Mouse (Mus musculus): ENCODE data around the gene Olfr47.
A peak's percentile ranks its signal among the peaks of the same experiment; 100 is the strongest.
"Not testable (repeated sequence)": the region's sequence is repeated elsewhere in the genome, so short reads cannot be mapped to it uniquely, and the experiment has no call there.

Olfr47 gene

GRCm38 (mm10) chr6:43231255-43231654, at the start of gene Olfr47:
Gene Olfr47, plus strand, starts transcription at chr6:43231529.
- DNase-seq (ENCODE audit: low read depth), result not testable (repeated sequence)

GRCm38 (mm10) chr6:43190986-43191385, 40.3 kb upstream of the Olfr47 start:
- DNase-seq (ENCODE audit: low read depth), result no peak

- no peak for DNase-seq (ENCODE audit: low read depth)
These were observed 34.5 kb upstream of the Olfr47 start, which contains the start of gene Olfr435 for GRCm38 (mm10) chr6:43196781-43197180. Gene Olfr435, plus strand, starts transcription at chr6:43197146.

GRCm38 (mm10) chr6:43198094-43198493, 33.2 kb upstream of the Olfr47 start:
- no peak for DNase-seq (ENCODE audit: low read depth)

GRCm38 (mm10) chr6:43202786-43203185, 28.5 kb upstream of the Olfr47 start:
- DNase-seq (ENCODE audit: low read depth), result no peak

- no peak for DNase-seq (ENCODE audit: low read depth)
These were observed 26.0 kb upstream of the Olfr47 start for GRCm38 (mm10) chr6:43205355-43205754.

GRCm38 (mm10) chr6:43212873-43213272, 18.5 kb upstream of the Olfr47 start, which contains the start of gene Olfr434:
Gene Olfr434, plus strand, starts transcription at chr6:43213021.
- not testable (repeated sequence) for DNase-seq (ENCODE audit: low read depth)

- no peak for DNase-seq (ENCODE audit: low read depth)
These were observed 10.7 kb downstream of the Olfr47 start for GRCm38 (mm10) chr6:43242061-43242460.

GRCm38 (mm10) chr6:43247396-43247795, 16.1 kb downstream of the Olfr47 start:
- DNase-seq (ENCODE audit: low read depth), result no peak

GRCm38 (mm10) chr6:43252994-43253393, 21.7 kb downstream of the Olfr47 start:
- DNase-seq (ENCODE audit: low read depth), result no peak

GRCm38 (mm10) chr6:43254193-43254926, 23.0 kb downstream of the Olfr47 start:
- peak; percentile 13 for DNase-seq (ENCODE audit: low read depth)

- no peak for DNase-seq (ENCODE audit: low read depth)
These were observed 29.4 kb downstream of the Olfr47 start for GRCm38 (mm10) chr6:43260756-43261155.

- DNase-seq (ENCODE audit: low read depth), result peak; percentile 17
These were observed 34.2 kb downstream of the Olfr47 start, which contains the start of gene Arhgef5 for GRCm38 (mm10) chr6:43265363-43266041. Gene Arhgef5, plus strand, starts transcription at chr6:43265582.

GRCm38 (mm10) chr6:43266356-43266755, 35.0 kb downstream of the Olfr47 start:
- DNase-seq (ENCODE audit: low read depth), result peak; percentile 28

- DNase-seq (ENCODE audit: low read depth), result no peak
These were observed 41.3 kb downstream of the Olfr47 start for GRCm38 (mm10) chr6:43272597-43272996.

GRCm38 (mm10) chr6:43274123-43274522, 42.8 kb downstream of the Olfr47 start:
- no peak for DNase-seq (ENCODE audit: low read depth)

GRCm38 (mm10) chr6:43278247-43278646, 46.9 kb downstream of the Olfr47 start:
- peak; percentile 8 for DNase-seq (ENCODE audit: low read depth)

GRCm38 (mm10) chr6:43280481-43280880, 49.2 kb downstream of the Olfr47 start:
- no peak for DNase-seq (ENCODE audit: low read depth)

Data from naive thymus-derived CD4-positive, alpha-beta T cell, adult 2 months (primary cell).